Mouse (Mus musculus) testis, adult 10 weeks (tissue): ENCODE results near the gene Esd. TPM values are rescaled to one million over a fixed set of nuclear protein-coding genes. Genes with fewer than 3 reads are reported as not detected.

Experiments
- polyA plus RNA-seq: library from polyadenylated mRNA; stranded (reverse); fragments of 350-450 nt; fragmentation: Illumina TruSeq; extraction: RNeasy Lipid Tissue Mini Kit (QIAGEN cat#74804); gene quantifications from one replicate; pipeline ENCODE4 v1.2.3, GENCODE M21; 2014; ENCODE audit warnings: low read depth, low replicate concordance

Gene Esd
- 33.9 TPM for polyA plus RNA-seq

DNA sequence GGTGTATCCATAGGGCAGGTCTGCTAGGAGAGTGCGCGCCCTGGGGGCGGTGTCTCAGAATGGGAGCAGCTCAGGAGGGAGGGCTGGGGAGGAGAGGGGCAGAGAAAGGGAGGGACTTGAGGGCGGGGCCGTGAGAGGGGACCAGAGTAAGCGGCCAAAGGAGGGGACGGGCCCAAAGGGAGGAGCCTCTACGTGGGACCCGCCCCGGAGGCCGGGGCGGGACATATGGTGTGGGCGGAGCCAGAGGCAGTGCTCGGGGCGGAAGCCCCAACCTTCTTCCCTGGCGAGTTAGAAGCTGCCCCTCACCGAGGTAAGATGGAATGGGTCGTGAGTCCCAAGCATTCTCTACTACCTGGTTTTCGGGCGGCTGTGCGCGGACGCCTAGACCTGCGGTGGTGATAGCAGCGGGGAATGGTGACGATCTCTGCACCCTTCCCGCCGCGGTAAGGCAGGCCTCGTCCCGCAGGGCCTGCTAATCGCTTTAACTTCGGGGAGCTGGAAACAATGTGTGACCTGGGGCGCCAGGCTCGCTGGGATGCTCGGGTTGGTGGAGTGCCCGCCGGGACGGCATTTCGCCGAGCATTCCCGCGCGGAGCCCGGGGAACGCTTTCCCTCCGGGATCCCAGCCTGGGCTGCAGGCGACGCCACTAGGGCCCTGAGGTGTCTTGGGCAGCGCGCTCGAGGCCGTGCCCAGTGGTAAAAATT is at the start of gene Esd:
Esd (plus strand) TSS at position 219 of the 705 bp plus-strand sequence.

Other genes starting within 250 kb of the Esd start
- 0.06 TPM for gene Htr2a, start 91.5 kb upstream of the Esd start, polyA plus RNA-seq
- 1.8 TPM for gene Lrch1, start 215.6 kb downstream of the Esd start, polyA plus RNA-seq